Mouse (Mus musculus): ENCODE results near the gene Ranbp6.

Ranbp6 gene

DNA sequence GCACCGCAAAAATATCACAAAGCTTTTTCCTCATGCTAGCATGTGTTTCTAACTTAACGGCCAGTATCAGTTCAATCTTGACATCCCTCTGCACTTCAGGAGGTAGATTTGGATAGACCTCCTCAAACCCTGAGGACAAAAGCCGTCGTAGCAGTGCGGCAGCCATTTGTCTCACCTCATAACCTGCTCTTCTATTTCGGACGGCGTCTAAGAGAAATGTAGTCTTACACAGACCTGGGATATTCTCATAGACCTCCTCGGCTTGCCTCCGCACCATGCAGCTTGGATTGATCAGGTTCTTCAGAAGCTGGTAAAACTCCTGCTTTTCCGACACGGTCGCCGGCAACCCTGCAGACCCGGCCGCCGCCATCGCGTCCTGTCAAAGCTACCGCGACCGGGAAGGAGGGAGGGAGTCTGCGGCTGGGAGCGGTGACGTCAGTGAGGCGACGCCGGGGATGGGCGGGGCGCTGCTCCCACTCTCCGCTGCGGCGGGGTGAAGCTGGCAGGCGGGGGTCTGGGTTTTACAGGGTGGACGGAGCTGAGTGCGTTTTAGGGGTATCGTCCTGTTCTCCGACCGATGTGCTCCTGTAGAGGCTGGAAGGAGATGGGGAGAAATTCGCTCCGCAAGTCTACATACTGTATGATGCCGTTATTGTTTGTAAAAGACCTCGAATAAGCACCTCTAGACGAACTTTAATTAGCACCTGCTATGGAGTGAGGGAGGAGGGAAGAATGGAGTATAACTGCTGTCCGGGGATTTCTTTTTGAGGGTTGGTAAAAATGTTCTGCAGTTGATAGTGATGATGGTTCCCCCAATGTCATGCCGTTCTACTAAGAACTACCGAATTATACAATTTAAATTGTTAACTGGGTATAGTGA lies at the start of gene Ranbp6:
Gene Ranbp6 (minus strand): TSS at position 394 of the 880 bp plus-strand sequence.
- DNase-seq (ENCODE audit: low spot score) = peak; percentile 83

DNA sequence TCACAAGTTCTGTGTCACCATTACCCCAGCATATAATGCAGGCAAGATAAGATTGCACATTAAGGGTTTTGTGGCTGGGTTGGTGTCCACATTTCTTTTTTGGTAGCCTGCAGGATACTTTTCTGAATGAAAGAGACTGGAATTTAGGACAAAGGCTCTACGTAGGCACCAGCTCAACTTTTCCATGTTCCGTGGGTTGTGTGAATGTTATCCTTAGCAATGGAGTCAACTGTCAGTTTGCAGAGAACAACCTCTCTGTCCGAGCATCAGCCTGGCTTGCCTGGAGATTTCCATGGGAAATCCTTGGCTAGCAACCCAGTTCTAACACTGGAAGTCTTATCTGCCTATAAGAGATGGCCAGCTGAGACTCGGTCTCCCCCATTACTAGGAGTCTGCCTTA lies 48.0 kb upstream of the Ranbp6 start:
- DNase-seq (ENCODE audit: low spot score) = no peak

DNA sequence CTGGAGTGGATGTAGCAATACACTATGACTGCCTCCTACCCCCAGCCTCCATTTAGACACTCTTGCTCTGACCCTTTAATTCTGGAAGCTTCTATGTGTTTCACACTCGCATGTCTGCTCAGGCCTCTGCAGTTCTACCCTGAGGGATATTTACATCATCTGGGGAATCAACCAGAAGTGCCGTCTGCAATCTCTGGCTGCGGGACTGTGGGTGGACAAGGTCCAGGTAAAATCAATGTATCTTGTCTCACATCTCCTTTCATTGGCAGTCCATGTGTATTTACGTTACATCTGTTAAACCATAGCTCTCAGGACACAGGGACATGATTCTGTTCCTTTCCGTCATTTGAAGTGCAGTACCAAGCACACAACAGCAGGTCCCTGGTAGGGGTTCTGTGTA lies 44.5 kb upstream of the Ranbp6 start:
- no peak for DNase-seq (ENCODE audit: low spot score)

DNA sequence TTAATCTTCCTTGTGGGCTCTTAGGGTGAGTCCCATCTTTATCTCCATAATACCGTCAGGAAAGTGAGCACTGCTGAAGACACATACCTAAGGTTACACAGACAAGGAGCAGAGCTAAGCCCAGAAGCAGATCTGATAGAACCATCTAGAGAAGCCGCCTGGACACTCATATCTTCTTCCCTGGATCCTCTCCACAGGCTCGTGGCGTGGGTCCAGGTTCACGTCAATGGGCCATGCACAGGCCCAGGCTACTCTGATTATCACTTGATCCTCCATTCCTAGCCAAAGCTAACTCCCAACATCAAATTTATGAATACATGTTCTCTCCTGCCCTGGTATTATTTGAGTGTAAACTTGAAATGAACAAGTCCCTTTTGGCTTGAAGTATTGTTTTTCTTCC lies 40.9 kb upstream of the Ranbp6 start:
- DNase-seq (ENCODE audit: low spot score) = no peak

DNA sequence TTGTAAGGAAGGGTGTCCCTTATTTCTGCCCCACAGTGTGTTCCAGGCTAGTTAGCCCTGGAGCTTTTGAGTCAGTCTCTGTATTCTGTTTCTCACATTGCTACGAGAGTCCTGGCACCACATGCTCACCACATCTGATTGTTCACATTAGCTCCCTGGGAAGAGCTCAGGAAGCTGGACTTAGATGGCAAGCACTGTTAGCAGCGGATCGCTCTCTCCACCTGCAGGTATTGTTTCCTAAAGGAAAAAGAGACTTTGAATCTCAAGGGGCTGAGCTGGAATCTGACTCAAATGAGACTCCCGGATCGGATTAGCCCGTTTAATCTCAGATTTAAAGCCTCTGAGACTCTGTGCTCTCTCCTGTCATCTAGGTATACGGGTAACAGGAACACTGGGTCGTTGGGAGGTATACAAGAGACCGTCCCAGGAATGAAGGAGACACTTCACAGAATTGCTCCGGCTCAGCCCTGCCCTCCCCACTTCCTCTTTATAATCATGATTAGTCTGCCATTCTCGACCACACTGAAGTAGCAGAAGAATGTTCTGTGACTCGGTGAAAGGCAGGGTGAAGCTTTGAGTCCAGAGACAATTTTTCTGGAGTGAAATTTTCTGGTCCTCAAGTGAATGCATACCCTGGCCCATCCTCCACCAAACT lies 38.4 kb upstream of the Ranbp6 start:
- DNase-seq (ENCODE audit: low spot score) = no peak

DNA sequence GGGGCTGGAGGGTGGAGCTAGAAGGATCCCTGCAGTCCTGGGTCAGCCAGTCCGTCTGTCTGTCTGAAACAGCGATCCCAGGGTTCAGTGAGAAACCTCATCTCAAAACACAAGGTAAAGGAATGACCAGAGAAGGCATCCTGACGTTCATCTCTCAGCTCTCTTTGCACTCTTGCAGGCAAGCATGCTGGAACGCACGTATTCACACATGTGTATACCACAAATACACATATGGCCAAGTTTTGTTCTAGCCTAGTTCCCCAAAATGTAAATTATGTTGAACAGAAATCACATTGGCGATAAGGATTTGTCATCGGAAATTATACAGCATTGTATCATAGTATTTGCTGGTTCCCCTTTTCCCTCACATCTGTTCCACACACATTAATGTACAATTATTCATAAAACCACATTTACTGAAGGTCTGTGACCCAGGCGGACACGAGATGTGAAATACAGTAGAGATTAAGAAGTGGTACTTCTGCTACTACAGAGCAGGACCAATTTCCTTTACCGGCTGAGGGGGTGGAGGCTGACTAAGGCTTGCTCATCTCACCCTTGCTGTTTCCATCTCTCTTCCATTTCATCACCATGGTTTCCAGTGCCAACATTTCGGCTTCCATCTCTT lies 37.3 kb upstream of the Ranbp6 start:
- DNase-seq (ENCODE audit: low spot score) = no peak

DNA sequence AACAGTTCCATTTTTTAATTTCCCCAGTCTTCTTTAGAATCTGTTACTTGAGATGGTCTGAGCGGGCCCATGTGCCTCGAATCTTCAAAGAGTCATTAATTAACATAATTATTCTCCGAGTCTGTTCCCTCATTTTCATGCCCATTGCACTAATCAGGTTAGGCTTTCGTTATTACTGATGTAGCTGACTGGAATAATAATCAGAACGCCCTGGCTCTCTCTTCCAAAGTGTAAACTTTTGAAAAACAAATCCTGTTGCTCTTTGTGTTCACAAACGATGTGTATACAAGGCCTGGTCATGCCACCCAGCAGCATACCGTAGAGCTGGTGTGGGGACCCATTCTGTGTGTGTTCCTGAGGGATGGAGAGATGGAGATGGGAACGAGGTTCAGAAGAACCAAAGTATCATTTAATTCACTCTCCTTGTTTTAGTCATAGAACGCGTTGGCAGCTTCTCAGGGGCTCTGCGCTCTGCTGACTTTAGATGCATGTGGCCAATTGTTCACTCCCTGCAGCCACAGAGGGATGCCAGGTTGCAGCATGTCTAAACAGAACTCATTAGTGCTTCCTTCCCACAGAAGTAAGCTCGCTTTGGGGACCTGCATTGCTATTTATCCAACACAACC lies 31.4 kb upstream of the Ranbp6 start:
- no peak for DNase-seq (ENCODE audit: low spot score)

DNA sequence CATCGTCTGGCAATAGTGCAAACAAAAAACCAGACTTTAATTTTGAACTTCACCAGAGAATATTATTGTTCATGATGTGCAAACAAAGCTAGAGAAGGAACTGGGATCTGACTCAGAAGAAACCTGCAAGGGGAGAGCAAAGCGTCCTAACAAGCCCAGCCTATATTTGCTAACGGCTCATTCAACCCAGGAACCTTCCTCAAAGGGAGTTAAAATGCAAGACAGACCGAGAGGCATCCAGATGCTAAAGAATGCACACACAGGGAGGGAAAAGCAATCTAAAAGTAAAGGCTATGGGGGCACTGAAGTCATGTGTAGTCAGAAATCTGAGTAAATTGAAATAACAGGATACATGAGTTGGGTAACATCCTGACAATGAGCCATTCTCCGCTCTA lies 30.9 kb upstream of the Ranbp6 start:
- DNase-seq (ENCODE audit: low spot score) = no peak

DNA sequence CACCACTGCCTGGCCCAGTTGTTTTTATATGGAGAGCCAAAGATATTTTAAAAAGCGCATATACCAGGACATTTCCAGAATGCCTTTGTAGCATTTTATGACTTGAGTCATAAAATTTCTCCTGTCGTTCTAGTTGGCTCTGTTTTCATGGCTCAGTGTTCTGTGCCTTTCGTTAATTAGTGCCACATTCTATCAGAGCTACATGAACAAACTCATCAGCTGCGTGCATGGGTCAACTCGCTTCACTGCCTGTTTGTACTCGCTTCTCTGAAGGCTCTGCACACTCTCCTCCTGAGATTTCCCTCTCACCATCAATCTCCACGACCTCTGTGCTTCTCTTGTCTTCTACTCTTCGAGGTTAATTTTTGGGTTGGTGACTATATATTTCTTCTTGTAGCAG lies 30.2 kb upstream of the Ranbp6 start:
- no peak for DNase-seq (ENCODE audit: low spot score)

DNA sequence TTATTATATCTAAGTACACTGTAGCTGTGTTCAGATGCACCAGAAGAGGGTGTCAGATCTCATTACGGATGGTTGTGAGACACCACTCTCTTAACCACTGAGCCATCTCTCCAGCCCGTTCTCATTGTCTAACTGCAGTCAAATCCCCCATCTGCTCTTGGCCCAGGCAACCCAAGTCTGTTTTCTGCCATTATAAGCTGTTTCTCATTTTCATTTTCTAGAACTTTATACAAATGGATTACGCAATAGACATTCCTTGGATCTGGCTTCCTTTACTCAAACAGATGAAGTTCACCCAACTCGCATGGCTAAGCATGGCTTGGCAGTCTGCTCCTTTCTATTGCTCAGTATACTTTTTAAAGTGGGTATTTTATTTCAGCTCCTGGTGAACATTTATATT lies 27.9 kb upstream of the Ranbp6 start:
- DNase-seq (ENCODE audit: low spot score) = no peak

DNA sequence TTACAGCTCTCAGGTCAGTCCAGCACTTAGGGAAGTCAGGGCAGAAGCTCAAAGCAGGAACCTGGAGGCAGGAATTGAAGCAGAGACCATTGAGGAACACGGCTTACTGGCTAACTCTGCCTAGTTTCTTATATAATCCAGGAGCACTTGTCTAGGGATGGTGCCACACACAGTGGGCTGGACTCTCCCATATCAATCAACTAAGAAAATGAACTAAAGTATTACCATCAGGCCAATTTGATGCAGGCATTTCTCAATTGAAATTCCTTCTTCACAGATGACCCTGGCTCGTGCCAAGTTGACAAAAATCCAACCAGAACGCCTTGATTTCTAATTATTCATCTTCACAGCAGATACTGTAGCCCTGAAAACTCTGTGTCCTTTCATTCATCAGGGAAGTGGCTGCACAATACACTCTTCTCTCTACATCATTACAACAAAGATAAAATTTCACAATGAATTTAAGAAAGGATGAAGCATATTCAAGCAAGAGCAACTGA lies 25.9 kb upstream of the Ranbp6 start:
- DNase-seq (ENCODE audit: low spot score) = no peak

DNA sequence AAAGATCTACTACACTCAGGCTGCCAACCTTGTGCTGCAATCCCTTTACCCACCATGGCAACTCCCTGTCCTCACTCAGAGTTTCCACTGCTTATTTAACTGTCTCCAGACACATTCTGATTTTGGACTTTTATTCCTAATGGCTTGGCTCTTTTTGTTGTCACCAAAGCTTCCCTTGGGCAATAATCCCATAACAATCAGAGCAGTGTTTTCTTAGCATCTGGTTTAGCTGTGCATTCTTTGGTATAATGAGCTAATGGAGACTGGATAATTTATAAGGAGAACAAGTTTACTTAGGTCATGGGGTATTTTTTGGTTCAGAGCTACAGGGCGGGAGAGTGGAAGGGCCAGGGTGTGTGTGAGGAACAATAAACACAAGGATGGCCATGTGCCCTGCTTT lies 25.4 kb upstream of the Ranbp6 start:
- DNase-seq (ENCODE audit: low spot score) = no peak

DNA sequence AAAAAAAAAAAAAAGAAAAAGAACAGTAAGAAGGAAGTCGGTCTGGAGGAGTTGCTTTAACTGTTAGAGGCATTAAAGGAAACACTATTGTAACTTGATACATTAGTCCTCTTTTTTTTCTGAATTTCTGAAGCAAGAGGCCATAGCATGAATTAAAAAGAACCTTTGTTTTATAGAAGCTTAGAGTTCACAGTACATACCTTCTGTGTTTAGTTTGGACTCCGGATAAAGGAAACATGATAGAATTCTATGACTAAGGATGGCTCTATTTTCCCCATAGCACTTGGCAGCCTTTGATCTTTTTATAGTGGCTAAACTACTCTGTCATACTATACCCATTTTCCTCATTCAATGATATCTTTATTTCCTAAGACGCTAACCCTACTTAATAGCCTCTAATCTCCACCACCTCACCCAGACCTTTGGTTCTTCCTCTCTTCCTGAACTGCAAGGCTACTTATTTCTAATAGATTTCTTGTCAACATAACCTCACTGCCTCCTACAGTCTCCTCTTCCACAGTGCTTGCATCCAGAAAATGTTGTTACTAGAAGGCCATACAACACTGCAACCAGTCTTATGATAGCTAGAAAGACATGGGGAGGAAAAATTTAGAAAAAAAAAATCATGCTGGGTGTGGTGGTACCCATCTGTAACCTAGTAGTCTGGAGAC lies 22.7 kb upstream of the Ranbp6 start:
- DNase-seq (ENCODE audit: low spot score) = no peak

DNA sequence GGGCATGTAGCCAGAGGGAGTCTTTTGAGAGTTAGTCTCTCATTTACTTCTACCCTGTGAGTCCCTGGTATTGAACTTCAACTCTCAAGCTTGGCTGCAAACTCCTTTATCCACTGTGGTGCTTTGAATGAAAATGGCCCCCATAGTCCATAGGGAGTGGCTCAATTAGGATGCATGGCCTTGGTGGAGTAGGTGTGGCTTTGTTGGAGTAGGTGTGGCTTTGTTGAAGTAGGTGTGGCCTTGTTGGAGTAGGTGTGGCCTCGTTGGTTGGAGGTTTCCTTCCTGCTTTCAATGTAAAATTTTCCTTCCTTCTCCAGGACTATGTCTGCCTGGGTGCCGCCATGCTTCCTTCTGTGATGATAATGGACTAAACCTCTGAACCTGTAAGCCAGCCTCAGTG lies 18.1 kb upstream of the Ranbp6 start:
- no peak for DNase-seq (ENCODE audit: low spot score)

DNA sequence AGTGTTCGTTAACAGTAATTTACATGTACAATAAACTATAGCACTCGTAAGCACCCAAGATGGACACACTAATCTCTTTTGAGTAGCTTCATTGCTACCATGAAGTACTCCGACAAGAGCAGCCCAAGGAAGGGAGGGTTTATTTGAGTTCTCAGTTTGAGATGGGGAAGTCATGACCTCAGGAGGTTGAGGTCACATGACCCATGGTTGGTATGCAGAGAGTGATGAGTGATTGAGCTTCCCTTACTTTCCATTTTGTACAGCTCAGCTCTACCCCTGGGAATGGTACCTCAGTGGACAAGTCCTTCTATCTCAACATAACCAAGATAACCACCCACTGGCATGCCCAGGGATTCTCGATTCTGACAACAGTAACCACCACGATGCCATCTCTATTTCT lies 15.8 kb upstream of the Ranbp6 start:
- no peak for DNase-seq (ENCODE audit: low spot score)

DNA sequence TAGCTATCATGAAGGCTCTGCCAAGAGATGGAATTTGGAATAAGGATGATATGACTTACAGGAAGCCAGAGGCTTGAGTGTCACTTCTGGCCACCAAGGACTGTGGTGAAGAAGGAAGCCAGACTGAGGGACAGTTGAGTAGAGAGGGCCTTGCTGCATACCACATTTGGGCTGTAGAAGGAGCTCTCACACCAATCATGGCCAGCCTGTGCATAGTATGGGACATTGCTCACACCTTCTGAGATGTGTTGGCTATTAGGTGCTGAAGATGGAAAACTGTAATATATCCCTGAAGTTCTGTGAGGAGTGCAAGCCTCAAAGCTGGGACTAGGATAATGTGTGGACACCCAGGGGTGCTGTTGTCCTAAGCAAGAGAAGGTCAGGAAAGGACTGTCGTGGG lies 13.9 kb upstream of the Ranbp6 start:
- DNase-seq (ENCODE audit: low spot score) = no peak

DNA sequence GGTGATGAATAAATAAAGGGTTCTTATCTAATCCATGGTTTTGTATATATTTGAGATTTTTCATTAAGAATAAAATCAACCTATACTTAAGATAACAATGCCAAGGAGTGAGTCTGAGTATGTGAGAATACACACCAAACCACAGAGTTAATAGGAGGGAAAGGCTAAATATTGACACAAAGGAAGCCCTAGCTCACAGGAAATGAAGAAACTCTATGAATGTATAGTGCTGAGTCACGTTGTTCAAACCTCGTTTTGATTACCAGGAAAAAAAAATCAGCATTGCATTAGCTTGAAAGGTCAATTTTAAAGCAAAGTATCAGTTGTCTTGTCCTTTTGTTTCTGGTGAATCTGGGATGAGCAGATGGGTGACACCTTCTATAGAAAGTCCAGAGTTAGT lies 12.2 kb upstream of the Ranbp6 start:
- DNase-seq (ENCODE audit: low spot score) = no peak

DNA sequence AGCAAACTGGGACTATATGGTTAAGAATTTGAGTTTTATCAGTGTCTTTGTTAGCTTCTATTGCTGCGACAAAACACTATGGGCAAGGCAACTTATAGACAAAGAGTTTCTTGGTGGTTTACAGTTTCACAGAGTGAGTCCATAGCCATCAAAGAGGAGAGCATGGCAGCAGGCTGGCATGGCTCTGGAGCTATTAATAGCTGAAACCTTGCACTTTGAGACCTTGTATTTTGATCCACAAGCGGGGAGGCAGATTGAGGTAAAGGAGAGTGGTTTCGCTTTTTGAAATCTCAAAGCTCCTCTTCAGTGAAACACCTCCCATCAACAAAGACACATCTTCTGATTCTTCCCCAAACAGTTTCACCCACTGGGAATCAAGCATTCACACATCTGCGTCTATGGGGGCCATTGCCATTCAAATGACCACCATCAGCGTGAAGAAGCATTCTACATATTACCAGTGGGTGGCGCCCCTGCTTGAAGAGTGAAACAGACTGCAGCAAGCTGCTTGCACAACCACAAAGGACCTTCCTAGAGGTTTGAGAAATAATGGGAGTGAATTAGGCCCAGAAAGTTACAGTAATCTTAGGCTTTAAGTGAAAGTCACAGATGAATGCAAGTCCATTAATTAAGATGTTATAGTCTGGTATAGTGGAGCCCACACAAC lies 11.4 kb upstream of the Ranbp6 start:
- no peak for DNase-seq (ENCODE audit: low spot score)

DNA sequence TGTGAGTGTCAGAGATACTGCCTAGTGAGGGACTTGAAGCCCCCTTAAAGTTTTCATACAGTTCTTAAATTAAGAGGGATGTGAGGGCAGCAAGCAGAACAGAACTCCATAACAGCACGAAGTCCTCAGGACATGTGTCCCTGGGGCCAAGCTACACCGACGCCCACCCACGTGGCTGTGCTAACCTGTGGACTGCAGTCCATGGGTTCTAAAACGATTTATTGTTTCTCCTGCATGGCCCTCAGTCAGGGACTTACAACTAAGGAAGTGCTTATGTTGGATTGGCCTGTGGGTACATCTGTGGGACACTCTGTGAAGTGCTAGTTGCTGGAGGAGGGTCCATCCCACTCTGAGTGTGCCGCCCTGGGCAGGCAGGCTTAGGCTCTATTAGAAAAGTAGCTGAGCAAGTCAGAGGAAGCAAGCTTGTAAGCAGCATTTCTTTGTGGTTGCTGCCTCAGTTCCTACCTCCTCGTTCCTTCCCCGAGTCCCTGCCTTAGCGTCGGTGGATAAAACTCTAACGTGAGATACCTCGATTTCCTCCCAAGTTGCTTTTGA lies 10.8 kb upstream of the Ranbp6 start:
- no peak for DNase-seq (ENCODE audit: low spot score)

DNA sequence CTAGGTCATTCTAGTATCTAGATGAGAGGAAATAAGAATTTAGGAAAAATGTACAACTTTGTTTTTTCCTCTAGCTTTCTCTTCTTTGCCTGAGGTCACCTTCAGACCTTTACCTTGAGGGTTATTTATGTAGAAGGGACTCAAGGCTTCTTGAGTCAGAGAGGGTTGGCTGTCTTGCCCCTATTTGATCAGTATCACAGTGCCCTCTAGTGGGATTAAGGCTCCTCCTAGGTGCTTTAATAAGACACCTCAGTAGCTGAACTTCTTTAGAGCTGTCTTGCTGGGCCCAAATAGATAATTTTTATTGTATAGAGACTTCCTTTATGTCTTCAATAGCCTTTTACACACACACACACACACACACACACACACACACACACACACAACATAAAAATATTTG lies 8.2 kb upstream of the Ranbp6 start:
- no peak for DNase-seq (ENCODE audit: low spot score)

DNA sequence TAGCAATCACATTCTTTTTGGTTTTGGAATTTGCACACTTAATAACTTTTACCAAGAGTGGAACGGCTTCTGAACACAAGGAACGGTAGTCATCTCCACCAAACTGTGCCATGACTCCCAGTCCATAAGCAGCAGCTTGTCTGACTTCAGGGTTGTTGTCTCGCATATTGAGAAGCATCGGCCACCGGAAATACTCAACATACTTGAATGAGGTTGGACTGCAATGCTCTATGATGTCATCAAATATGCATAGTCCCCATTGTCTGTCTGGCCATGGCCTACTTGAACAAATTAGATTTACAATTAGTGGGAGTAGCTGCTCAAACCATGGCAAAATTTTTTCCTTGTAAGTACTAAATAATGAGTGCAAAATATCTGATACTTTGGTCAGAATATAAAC lies 2.8 kb downstream of the Ranbp6 start:
- no peak for DNase-seq (ENCODE audit: low spot score)
